Mouse (Mus musculus) G1E (cell line): ENCODE results near the gene Rspry1.

ENCODE experiments used
- CTCF ChIP-seq: IDR thresholded peaks from 2 replicates; pipeline ENCODE4 v1.5.1; 2012; ENCODE audit warnings: low read depth, low read length, inconsistent platforms, mixed read lengths
- GATA1 ChIP-seq: IDR thresholded peaks from 2 replicates; pipeline ENCODE4 v1.6.1; 2012; ENCODE audit warnings: borderline replicate concordance, low read length, inconsistent platforms, mixed read lengths

- TF ChIP-seq CTCF (no peak), GATA1 (no peak)
These were observed 74.2 kb downstream of the Rspry1 start for GRCm38 (mm10) chr8:94675923-94676322.
